Mouse (Mus musculus): ENCODE measurements at regions not wholly inside any gene's neighbourhood (a gene's known extent, or its start where the extent isn't known, plus 50 kb on each side); places are given as distances from the start of the nearest gene placed in this dataset.

DNA sequence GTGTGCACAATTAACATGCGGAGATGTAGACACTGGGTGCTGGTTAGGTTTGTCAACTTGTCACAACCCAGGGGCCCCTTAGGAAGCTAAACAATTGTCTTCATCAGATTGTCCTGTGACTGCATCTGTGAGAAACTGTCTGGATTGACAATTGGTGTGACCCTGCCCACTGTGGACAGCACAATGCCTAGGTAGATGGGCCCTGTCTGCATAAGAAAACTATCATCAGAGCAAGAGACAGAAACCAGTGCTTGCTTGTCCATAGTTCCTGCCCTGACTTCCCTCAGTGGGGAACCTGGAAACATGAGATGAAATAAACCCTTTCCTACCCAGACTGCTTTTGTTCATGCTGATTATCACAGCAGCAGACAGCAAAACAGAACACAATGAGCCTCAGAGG, 63.5 kb upstream of the Tyw5 start:
- in situ Hi-C loops (cut with MboI; ENCODE audit: low pct_unique_long_range_greater_than_20kb in 1 of 2, low sequenced_read_pairs in 2 of 2, unreplicated experiment in 1 of 2) = no loop called here

DNA sequence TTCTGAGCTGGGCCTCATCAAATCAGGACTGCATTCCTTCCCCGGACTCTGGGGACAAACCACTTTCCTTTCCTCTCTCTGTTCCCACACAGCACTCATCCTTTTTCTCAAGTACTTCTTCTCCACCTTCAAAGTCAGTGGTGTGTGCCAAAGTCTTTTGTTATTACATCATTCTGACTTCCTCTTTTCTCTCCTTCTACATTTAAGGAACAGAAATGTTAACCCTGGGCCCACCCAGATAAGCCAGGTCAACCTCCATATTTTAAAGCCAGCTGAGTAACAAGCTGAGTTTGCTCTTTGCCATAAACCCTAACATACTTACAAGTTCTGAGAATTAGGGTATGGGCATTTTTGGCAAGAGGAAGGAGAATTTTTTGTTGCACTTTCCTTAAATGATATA, 65.3 kb upstream of the Tyw5 start:
- in situ Hi-C loops (cut with MboI; ENCODE audit: low pct_unique_long_range_greater_than_20kb in 1 of 2, low sequenced_read_pairs in 2 of 2, unreplicated experiment in 1 of 2) = no loop called here

DNA sequence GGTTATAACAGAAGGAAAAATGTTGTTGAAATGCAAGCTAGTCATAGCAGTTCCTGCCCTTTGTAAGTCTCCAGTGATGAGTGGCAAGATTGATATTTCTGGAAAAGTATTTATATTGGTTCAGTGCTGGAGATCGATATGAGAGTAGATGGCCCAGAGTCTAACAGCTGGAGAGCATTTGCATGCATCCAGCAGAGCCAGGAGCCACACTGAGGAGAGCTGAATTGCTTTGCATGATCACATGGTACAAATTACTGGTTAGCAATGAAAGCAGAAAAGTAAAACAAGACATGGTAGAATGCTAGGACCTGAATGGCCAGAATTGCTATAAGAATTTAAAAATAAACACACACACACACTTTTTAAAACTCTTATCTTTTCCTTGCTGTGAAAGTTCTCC, 70.8 kb upstream of the Tyw5 start:
- in situ Hi-C loops (cut with MboI; ENCODE audit: low pct_unique_long_range_greater_than_20kb in 1 of 2, low sequenced_read_pairs in 2 of 2, unreplicated experiment in 1 of 2) = no loop called here

DNA sequence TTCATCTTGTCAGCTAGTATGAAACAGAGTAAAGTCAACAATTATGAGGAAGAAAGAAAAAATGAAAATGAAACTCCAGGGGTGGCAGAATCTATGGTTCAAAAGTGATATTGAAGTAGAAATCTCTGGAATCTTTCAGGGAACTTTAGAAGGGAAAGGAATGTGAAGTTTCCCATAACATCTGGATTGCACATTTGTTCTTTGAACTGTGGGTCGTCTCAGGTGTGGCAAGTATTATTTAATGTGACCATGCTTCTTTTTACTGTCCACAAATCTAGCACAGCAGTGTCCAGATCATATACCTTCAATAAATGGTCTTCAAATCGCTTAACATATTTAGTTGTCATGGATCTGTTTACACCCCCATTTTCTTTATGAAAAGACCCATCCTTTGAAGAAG, 71.2 kb upstream of the Tyw5 start:
- in situ Hi-C loops (cut with MboI; ENCODE audit: low pct_unique_long_range_greater_than_20kb in 1 of 2, low sequenced_read_pairs in 2 of 2, unreplicated experiment in 1 of 2) = no loop called here

DNA sequence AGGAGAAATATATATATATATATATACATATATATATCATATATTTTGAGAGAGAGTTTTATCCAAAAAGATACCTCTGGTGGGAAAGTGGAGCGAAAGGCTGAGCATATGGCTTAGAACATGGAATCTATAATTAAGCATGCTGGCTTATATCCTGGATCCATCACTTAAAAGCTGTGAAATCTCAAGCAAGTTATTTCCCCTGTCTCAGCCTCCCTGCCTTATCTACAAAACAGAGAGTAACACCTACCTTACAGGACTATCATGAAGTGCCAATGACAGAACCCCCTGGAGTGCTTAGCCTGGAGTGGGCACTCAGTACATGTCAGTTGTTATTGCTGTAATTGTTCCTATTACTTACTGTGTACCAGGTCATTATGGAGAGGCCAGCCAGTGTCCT, 71.9 kb upstream of the Tyw5 start:
- in situ Hi-C loops (cut with MboI; ENCODE audit: low pct_unique_long_range_greater_than_20kb in 1 of 2, low sequenced_read_pairs in 2 of 2, unreplicated experiment in 1 of 2) = no loop called here

DNA sequence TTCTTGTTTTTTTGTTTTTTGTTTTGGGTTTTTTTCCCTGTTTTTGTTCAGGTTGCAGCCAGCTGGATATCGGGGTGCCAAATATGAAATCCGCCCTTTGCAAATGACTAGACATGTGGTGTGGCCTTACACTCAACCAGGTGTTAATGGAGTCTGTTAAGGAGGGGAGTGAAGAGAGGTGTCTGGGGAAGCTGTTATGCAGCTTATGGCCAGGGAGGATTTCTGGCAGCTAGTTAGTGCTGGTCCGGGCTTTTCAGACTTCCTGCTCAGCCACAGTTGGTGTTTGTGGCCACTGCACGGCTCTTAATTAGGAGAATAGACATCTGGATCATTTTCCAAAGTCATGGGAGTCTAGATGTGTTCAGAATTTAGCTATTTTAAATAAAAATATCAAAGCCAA, 72.7 kb upstream of the Tyw5 start:
- in situ Hi-C loops (cut with MboI; ENCODE audit: low pct_unique_long_range_greater_than_20kb in 1 of 2, low sequenced_read_pairs in 2 of 2, unreplicated experiment in 1 of 2) = no loop called here

DNA sequence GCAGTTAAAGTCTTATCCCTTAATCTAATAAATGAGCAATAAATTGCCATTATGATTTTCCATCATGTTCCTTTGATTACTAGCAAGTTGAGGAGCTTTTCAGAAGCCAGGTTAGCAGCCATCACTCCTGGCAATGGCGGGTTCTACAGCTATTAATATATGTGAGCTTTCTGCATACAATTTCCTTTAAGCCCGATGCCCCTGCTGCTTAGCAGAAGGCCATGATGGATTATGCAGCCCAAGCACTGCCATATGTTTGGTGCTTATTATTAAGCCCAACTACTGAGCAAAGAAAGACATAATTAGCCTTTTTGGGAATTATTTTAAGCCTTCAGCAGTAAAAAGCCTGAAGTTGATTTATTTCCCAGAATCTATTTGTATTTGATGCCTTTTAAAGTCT, 82.3 kb upstream of the Tyw5 start:
- in situ Hi-C loops (cut with MboI; ENCODE audit: low pct_unique_long_range_greater_than_20kb in 1 of 2, low sequenced_read_pairs in 2 of 2, unreplicated experiment in 1 of 2) = no loop called here

DNA sequence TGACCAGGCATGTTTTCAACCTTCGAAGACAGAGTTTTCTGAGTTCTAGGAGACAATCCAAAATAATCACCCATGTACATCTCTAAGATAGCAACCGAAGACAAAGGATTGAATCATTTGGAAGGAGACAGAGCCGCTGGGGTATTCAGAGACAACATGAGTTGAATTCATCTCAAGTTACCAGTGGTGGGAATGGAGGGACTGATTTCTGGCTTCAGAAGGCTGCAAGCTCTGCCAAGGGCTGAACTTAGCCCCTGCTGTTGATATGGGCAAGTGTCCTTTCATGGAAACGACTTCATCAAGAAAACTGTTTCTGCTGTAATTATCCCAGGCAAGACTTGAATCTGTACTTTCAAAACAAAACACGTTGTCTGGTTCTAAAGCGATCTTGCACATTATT, 82.7 kb upstream of the Tyw5 start:
- in situ Hi-C loops (cut with MboI; ENCODE audit: low pct_unique_long_range_greater_than_20kb in 1 of 2, low sequenced_read_pairs in 2 of 2, unreplicated experiment in 1 of 2) = no loop called here

DNA sequence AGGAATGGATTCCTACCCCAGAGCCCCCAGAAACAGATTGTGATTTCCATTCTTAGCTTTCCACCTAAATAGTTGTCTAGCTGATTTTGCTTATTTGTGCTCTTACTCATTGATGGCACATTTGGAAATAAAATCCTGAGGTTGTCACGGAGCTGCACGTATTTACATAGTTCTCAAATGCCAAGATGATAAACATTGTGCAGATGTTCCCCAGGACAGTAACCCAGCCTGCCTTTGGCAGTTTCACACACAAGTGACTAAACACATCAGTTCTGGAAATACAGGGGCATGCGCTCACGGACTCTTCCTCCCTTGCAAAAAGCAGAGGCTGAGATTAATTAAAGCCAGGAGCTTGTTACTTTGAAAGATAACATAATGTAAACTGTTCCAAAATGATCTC, 83.1 kb upstream of the Tyw5 start:
- in situ Hi-C loops (cut with MboI; ENCODE audit: low pct_unique_long_range_greater_than_20kb in 1 of 2, low sequenced_read_pairs in 2 of 2, unreplicated experiment in 1 of 2) = no loop called here

DNA sequence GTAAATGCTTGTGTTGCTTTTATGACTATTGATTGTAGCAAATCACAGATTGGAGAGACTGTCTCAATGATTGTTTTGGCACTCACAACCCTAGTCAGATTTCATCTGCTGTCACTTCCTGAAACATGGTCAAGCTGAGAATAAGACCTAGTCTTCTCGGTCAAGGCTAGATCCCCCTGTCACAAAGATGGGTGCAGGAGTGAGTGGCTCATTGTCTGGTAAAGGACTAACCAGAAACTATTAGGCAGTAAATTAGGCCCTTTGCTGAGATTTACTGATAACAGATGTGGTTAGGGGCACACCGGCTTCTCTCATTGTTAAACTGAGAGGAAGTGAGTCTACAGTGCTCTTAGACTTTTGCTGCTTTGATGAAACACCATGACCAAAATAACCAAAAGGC, 85.8 kb upstream of the Tyw5 start:
- in situ Hi-C loops (cut with MboI; ENCODE audit: low pct_unique_long_range_greater_than_20kb in 1 of 2, low sequenced_read_pairs in 2 of 2, unreplicated experiment in 1 of 2) = no loop called here

DNA sequence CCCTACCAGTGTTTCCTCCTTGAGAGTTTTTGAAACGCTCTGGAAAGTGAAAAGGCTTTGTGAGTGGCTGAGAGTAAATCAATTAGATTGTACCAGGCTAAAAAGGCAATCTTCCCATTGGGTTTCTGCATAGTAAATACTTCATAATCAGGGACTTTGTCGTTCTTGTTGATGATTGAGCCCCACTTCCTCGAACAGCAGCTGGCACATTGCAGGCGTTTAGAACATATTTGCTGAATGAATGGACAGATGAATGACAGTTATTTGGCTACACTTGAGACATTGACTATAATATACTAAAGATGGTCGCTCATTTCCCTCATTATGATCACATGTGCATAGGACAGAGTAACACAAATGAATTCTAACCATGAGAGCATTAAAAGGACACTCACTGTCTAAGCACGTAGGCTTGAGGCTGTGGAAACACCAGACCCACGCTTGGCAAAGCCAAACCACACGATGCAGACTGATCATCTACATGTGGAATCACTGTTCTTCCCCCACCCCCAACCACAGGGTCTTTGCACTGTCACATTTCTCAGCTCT, 90.7 kb upstream of the Tyw5 start:
- in situ Hi-C loops (cut with MboI; ENCODE audit: low pct_unique_long_range_greater_than_20kb in 1 of 2, low sequenced_read_pairs in 2 of 2, unreplicated experiment in 1 of 2) = no loop called here

DNA sequence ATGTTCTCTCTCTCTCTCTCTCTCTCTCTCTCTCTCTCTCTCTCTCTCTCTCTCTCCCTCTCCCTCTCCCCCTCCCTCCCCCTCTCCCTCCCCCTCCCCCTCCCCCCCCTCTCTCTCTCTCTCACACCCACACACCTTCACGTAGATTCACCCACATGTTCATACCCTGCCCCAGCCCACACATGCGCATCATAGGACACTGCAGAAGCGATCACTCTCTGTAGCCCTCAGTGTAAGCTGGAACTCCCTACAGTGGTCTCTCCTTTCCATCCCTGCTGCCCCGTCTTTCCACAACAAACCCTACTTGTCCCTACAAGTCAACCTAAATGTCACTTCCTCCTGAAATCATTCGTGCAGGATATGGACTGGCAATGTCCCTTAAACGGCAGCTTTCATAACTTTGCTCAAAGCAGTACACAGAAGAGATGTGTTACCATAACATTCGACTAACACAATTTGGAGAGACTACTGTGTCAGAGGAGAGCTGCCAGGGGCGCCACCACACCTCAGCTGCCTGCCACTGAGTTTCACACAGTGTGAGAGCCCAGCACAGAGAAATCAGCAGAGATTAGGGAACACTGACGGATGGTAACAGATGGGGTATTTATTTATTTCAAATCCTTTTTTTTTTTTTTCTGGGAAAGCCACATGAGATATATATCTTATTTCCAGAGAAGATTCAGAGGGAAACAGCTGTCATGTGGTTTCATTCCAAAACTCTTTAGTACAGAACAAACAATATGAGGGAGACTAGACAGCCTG, 103.6 kb upstream of the Tyw5 start:
- in situ Hi-C loops (cut with MboI; ENCODE audit: low pct_unique_long_range_greater_than_20kb in 1 of 2, low sequenced_read_pairs in 2 of 2, unreplicated experiment in 1 of 2) = loop anchor here in 1 of 2 experiments (10.0 kb wide), 1 partner anchor 86 kb away; no protein-coding TSS in a partner anchor

DNA sequence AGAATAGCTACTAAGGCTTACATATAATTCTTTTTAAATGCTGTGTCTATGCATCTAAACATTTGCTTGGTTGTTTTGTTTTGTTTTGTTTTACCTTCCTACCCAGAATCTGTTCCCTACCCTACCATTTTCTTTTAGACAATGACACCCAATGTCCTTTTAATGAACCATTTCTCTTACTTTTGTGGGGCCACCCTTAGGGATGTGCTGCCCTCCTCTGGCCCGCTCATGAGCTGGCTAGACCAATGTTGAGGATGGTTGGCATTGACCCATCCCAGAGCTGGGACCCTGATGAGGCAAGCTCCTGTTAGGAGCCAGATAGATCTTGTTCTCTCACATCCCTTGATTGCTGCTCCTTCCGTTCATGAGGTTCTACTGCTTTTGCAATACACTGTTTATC, 105.0 kb upstream of the Tyw5 start:
- in situ Hi-C loops (cut with MboI; ENCODE audit: low pct_unique_long_range_greater_than_20kb in 1 of 2, low sequenced_read_pairs in 2 of 2, unreplicated experiment in 1 of 2) = loop anchor here in 1 of 2 experiments (10.0 kb wide), 1 partner anchor 87 kb away; no protein-coding TSS in a partner anchor

DNA sequence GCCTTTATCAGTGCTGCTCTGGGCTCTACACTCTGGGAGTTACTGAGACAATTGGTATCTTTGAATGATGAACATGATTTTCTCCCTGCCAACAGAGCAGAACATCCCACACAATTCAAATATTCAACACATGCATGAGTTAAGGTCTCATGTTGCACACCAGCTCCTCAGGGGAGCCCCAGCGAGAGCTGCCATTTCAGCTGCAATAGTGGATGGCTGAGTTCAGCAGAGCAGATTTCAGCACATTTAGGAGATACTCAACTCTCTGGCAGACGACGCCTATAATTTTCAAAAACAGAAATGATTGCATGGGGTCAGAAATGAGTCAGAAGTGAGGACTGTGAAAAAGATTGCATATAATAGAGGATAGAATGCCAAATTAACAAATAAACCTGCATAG, 105.6 kb upstream of the Tyw5 start:
- in situ Hi-C loops (cut with MboI; ENCODE audit: low pct_unique_long_range_greater_than_20kb in 1 of 2, low sequenced_read_pairs in 2 of 2, unreplicated experiment in 1 of 2) = loop anchor here in 1 of 2 experiments (10.0 kb wide), 1 partner anchor 88 kb away; no protein-coding TSS in a partner anchor

DNA sequence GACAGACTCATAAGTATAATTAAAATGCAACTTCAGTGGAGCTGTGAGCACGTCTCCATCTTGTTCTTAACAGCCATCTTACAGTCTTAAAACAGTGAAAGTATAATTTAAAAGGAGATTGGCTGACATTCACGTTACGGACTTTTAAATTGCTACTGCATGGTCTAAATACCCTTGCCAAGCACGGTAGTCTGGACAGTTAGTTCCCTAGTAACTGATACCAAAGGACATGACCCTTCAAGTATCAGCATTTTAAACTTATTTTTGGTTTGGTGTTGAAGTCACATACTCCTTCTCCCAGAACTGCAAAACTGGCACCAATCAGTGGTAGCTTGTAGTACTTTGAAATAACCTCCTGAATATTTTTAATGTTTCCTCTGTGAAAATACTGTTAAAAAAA, 119.1 kb upstream of the Tyw5 start:
- in situ Hi-C loops (cut with MboI; ENCODE audit: low pct_unique_long_range_greater_than_20kb in 1 of 2, low sequenced_read_pairs in 2 of 2, unreplicated experiment in 1 of 2) = no loop called here

DNA sequence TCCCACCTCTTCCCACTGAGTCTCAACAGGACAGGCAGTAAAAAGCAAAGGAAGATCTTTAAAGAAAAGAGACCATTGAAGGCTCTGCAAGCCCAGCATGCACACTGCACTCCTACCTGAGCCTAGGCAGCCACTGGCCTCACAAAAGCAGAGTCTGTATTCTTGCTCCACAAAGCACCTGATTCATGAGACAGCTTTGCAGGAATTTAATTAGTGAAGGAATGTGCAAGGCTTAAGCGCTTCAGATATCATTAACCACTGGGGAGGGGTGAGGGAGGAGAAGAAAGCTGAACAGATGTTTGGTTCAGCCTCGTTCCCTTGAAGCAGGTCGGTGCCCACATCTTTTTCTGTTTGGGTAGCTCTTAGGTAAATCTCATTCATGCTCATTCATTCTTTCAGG, 121.8 kb upstream of the Tyw5 start:
- in situ Hi-C loops (cut with MboI; ENCODE audit: low pct_unique_long_range_greater_than_20kb in 1 of 2, low sequenced_read_pairs in 2 of 2, unreplicated experiment in 1 of 2) = no loop called here

DNA sequence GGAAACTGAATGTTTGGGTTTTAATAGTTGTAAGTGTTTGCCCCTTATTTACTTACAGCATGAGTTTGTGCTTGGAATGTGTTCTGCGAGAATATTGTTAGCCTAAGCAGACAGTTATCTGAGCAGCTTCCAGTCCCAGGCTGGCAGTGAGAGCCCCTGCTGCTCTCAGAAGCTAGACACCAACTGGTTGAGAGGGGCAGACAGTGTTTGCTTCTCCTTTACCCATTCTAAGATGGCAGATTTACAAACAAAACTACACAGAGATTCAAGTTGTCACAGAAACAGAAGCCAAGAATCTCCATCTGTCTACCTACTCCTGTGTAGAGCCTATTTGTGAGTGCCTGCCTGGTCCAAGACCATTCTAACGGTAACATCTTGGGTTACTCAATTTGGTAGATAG, 122.4 kb upstream of the Tyw5 start:
- in situ Hi-C loops (cut with MboI; ENCODE audit: low pct_unique_long_range_greater_than_20kb in 1 of 2, low sequenced_read_pairs in 2 of 2, unreplicated experiment in 1 of 2) = no loop called here

DNA sequence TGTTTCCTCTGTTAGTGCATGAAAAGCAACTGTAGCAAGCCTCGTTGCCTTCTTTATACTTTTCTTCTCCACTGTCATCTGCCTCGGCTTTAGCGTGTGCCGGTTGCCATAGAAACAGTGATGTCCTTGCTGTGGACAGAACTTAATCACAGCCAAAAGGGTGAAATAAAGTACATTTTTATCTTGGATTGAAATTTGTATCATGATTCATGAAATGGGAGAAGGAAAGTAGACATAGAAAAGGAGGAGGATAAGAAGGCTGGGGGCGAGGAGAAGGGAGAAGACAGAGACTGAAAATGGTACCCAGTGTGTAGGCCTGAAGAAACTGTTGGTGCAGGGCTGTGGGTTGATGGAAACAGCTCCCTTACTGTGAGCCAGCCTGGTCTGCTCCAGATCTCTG, 130.5 kb upstream of the Tyw5 start:
- in situ Hi-C loops (cut with MboI; ENCODE audit: low pct_unique_long_range_greater_than_20kb in 1 of 2, low sequenced_read_pairs in 2 of 2, unreplicated experiment in 1 of 2) = no loop called here

DNA sequence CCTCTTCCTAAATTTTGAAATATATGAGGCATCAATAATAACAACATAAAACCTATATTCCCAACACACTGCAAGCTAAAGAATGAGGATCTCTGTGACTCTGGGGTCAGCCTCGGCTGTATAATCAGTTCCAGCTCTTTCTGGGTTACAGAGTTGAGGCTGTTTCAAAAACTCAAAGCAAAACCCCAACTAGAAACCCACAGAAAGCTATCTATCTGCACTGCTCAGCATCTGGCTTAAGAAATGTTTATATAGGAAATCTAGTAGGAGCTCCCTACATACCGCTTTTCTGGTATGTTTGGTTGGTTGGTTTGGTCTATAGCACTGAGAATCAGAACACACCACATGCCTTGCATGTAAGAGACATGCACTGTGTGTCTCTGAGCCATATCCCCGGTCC, 137.8 kb upstream of the Tyw5 start:
- in situ Hi-C loops (cut with MboI; ENCODE audit: low pct_unique_long_range_greater_than_20kb in 1 of 2, low sequenced_read_pairs in 2 of 2, unreplicated experiment in 1 of 2) = no loop called here

Data from mouse embryonic stem cell (cell line).